Mouse (Mus musculus) heart, adult 2 months (tissue): ENCODE measurements around the gene 4932438H23Rik.

ENCODE experiments used
- CTCF ChIP-seq: fragments of 200-600 bp; IDR thresholded peaks from 2 replicates; pipeline ENCODE4 v1.8.1; 2022; ENCODE audit warnings: antibody characterized with exemption, mild to moderate bottlenecking, moderate library complexity
- EP300 ChIP-seq: fragments of 200-500 bp; IDR thresholded peaks from 2 replicates; pipeline ENCODE4 v1.6.1; 2011; ENCODE audit warnings: low read depth, low read length, control low read depth; ENCODE audit not compliant: insufficient read depth
- POLR2A ChIP-seq: fragments of 200-500 bp; IDR thresholded peaks from 2 replicates; pipeline ENCODE4 v1.6.1; 2011; ENCODE audit warnings: mild to moderate bottlenecking, low read depth, low read length, control low read depth; ENCODE audit not compliant: insufficient read depth

DNA sequence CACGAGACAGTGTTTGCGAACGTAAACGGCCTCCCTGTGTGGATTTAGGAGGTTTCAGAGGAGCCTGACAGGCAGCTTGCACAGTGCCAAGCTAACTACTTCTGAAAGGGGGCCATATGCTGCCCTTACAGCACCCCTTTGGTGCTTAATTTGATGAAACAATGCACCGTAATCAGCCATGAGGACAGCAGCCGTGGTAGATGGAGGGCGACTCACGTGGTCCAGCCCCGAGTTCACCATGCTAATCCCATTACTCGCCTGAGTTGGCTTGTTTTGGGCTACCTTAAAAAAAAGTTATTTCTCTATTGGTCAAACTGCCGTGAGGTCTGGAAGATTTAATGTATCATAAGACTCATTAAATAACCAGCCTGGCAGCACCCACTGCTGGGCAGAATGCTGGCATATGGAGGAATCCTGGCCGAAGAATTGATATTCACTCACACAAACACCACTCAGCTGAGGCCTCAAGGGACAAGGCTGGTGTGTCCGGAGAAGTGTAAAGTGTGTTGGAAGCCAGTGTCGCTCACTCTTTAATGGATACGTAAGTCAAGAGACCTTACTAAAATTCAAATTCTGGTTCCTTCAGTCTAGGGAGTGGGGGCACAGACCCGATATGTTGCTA lies 4.6 kb upstream of the 4932438H23Rik start:
- TF ChIP-seq EP300 (no peak), CTCF (no peak), POLR2A (no peak)
